Mouse (Mus musculus) stomach, embryonic 14.5 days (tissue): ENCODE results near the gene Doc2g. TPM values are rescaled to one million over a fixed set of nuclear protein-coding genes. Genes with fewer than 3 reads are reported as not detected.
A peak's percentile ranks its signal among the peaks of the same experiment; 100 is the strongest.
"Not testable (repeated sequence)": the region's sequence is repeated elsewhere in the genome, so short reads cannot be mapped to it uniquely, and the experiment has no call there.

Experiments used
- ATAC-seq: fragments of 200-750 bp; cut with Nextera tagmentation; 2 replicates; pipeline ENCODE4 v1.8.0; 2017; ENCODE audit warnings: low read depth, moderate TSS enrichment; ENCODE audit not compliant: insufficient number of reproducible peaks, insufficient read depth, low FRiP score
- H3K27ac ChIP-seq: fragments of 300-500 bp; sonication (generic); 2 replicates; pipeline ENCODE4 v1.5.1; 2014; ENCODE audit warnings: mild to moderate bottlenecking, low read length, moderate library complexity, mixed read lengths
- H3K27me3 ChIP-seq: fragments of 300-500 bp; sonication (generic); 2 replicates; pipeline ENCODE4 v1.6.1; 2014; ENCODE audit warnings: low read length, control low read depth, mixed read lengths; ENCODE audit not compliant: control insufficient read depth, insufficient read depth
- H3K36me3 ChIP-seq: fragments of 300-500 bp; sonication (generic); 2 replicates; pipeline ENCODE4 v1.6.1; 2014; ENCODE audit warnings: mild to moderate bottlenecking, control low read depth, low read length, moderate library complexity, mixed read lengths; ENCODE audit not compliant: control insufficient read depth, insufficient read depth
- H3K4me1 ChIP-seq: fragments of 300-500 bp; sonication (generic); 2 replicates; pipeline ENCODE4 v1.6.1; 2014; ENCODE audit warnings: low read length, control low read depth, mixed read lengths; ENCODE audit not compliant: control insufficient read depth, insufficient read depth
- H3K4me2 ChIP-seq: fragments of 300-500 bp; sonication (generic); replicated peaks from 2 replicates; pipeline ENCODE4 v1.6.1; 2014; ENCODE audit warnings: low read depth, low read length, control low read depth
- H3K4me3 ChIP-seq: fragments of 300-500 bp; sonication (generic); 2 replicates; pipeline ENCODE4 v1.5.1; 2014; ENCODE audit warnings: low read depth, low read length, control low read depth
- H3K9ac ChIP-seq: fragments of 300-500 bp; sonication (generic); replicated peaks from 2 replicates; pipeline ENCODE4 v1.6.1; 2014; ENCODE audit warnings: low read depth, mild to moderate bottlenecking, control low read depth, low read length, moderate library complexity, mixed read lengths
- H3K9me3 ChIP-seq: fragments of 300-500 bp; sonication (generic); 2 replicates; pipeline ENCODE4 v1.6.1; 2016; ENCODE audit warnings: low read depth, low read length, control low read depth; ENCODE audit not compliant: control insufficient read depth
- WGBS: fragments of 180-500 bp; shearing (Covaris S2); extraction: QIAGEN DNeasy Blood & Tissue Kit; methylation state at CpG from one replicate; pipeline ENCODE4 v1.1.7; 2014; 5-methylcytosine and 5-hydroxymethylcytosine counted together
- polyA plus RNA-seq: library from polyadenylated mRNA; unstranded; fragments of >200 nt; fragmentation: Nextera tagmentation; extraction: Ambion mirVana; gene quantifications from 2 replicates; pipeline ENCODE4 v1.2.1, GENCODE M21; 2014

Doc2g gene
- polyA plus RNA-seq, 1 experiment from 2014 or later = 4.5 TPM

GRCm38 (mm10) chr19:4044109-4044508 lies 41.0 kb downstream of the Doc2g start:
- H3K27me3 ChIP-seq, H3K4me2 ChIP-seq, H3K27ac ChIP-seq, ATAC-seq, H3K9me3 ChIP-seq, H3K4me3 ChIP-seq, H3K9ac ChIP-seq, H3K36me3 ChIP-seq, H3K4me1 ChIP-seq: not testable (repeated sequence)
- 90% methylated on average over 5 of the region's 5 CpGs for WGBS

DNA sequence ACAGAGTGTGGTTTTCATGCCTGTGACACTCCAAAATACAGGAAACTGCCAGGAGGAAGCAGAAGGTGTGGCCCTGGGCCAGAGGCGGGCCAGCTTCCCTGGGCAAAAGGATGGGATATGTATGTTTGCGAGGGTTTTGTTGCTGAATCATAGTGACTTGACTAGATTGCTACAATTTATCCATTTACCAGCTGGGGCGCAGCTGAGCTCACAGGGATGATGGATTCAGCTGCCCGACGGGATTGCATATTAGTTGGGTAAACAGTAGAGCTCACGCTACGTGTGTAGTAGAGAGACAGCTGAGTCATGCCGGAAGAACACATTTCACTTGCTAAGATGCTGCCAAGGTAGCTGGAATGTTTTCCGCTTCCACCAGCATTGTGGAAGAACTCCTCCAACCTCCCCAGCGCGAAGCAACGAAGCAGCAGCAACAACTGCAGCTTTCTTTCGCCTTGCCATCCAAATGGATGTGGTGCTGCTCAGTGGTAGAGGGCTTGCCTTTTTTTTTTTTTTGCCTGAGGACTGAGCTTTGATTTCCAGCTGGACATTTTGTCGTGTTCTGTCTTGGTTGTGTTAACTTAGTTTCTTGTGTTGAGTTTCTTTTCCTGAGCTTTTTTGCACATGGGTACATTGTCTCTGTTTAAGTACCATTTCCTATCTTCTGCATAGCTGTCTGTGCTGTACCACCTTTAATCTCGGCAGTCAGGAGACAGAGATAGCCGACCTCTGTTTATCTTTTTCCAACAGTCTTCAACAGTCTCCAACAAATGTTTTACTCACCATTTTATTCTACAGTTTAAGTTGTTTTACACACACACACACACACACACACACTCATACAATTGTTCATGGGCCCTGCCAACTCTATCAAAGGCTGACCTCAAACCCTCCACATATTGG lies 43.1 kb downstream of the Doc2g start, which contains the start of gene Gstp2:
TSS of gene Gstp2 (minus strand) at position 58 of the 900 bp plus-strand sequence.
- Histone ChIP-seq H3K4me2 (peak within 1 kb of the TSS; percentile 25), H3K27ac (peak within 1 kb of the TSS; percentile 88), H3K36me3 (no peaks in the 10 kb centered on the region), H3K9ac (no peak within 1 kb of the TSS), H3K9me3 (no peaks in the 10 kb centered on the region), H3K4me3 (no peak within 1 kb of the TSS), H3K27me3 (no peaks in the 10 kb centered on the region), H3K4me1 (peaks cover 8% of the 10 kb centered on the region; the same call in 1 of the 2 replicates)
- ATAC-seq = peak; percentile 77
- 31% methylated on average over 16 of the region's 16 CpGs for WGBS

GRCm38 (mm10) chr19:4046866-4047254 lies 43.7 kb downstream of the Doc2g start:
- Histone ChIP-seq H3K27ac (peak overlapping the region; percentile 88), H3K36me3 (no peaks in the 10 kb centered on the region), H3K4me2 (no peak overlapping the region), H3K27me3 (no peaks in the 10 kb centered on the region), H3K4me1 (peaks cover 8% of the 10 kb centered on the region; the same call in 1 of the 2 replicates), H3K9ac (no peak overlapping the region), H3K4me3 (no peak overlapping the region), H3K9me3 (no peaks in the 10 kb centered on the region)
- peak; percentile 53 for ATAC-seq
- 65% methylated on average over 8 of the region's 8 CpGs for WGBS

- Histone ChIP-seq H3K4me1 (peaks cover 8% of the 10 kb centered on the region; the same call in 1 of the 2 replicates), H3K36me3 (no peaks in the 10 kb centered on the region), H3K4me2 (no peak overlapping the region), H3K27ac (no peak overlapping the region; the same call in 1 of the 2 replicates), H3K27me3 (no peaks in the 10 kb centered on the region), H3K9me3 (no peaks in the 10 kb centered on the region), H3K9ac (no peak overlapping the region), H3K4me3 (no peak overlapping the region)
- no peak for ATAC-seq
- WGBS = 20% methylated on average over 4 of the region's 4 CpGs
These were observed 44.7 kb downstream of the Doc2g start for GRCm38 (mm10) chr19:4047859-4048258.

- not testable (repeated sequence) for H3K27ac ChIP-seq, H3K9me3 ChIP-seq, H3K4me1 ChIP-seq, H3K4me2 ChIP-seq, H3K27me3 ChIP-seq, ATAC-seq, H3K4me3 ChIP-seq, H3K36me3 ChIP-seq, H3K9ac ChIP-seq
- 80% methylated on average over 5 of the region's 5 CpGs for WGBS
These were observed 46.0 kb downstream of the Doc2g start for GRCm38 (mm10) chr19:4049069-4049468.

- Histone ChIP-seq H3K4me1 (peaks cover 5% of the 10 kb centered on the region; the same call in 1 of the 2 replicates), H3K9me3 (no peaks in the 10 kb centered on the region), H3K36me3 (no peaks in the 10 kb centered on the region), H3K4me3 (no peak overlapping the region), H3K9ac (no peak overlapping the region), H3K27ac (no peak overlapping the region), H3K27me3 (no peaks in the 10 kb centered on the region), H3K4me2 (no peak overlapping the region)
- 92% methylated on average over 5 of the region's 5 CpGs for WGBS
- ATAC-seq = no peak
These were observed 47.9 kb downstream of the Doc2g start for GRCm38 (mm10) chr19:4051016-4051415.

GRCm38 (mm10) chr19:4051741-4052515 lies 48.8 kb downstream of the Doc2g start:
- no peak overlapping the region for H3K4me2 ChIP-seq
- H3K9ac ChIP-seq = no peak overlapping the region
- H3K4me1 ChIP-seq = no peaks in the 10 kb centered on the region
- no peak for ATAC-seq
- H3K36me3 ChIP-seq = no peaks in the 10 kb centered on the region
- 50% methylated on average over 10 of the region's 10 CpGs for WGBS
- no peak overlapping the region for H3K27ac ChIP-seq
- H3K4me3 ChIP-seq = no peak overlapping the region
- H3K27me3 ChIP-seq = no peaks in the 10 kb centered on the region
- H3K9me3 ChIP-seq = no peaks in the 10 kb centered on the region

GRCm38 (mm10) chr19:4052516-4053030 lies 49.5 kb downstream of the Doc2g start:
- WGBS = 85% methylated on average over 5 of the region's 5 CpGs
- no peaks in the 10 kb centered on the region for H3K9me3 ChIP-seq
- no peaks in the 10 kb centered on the region for H3K36me3 ChIP-seq
- no peak overlapping the region for H3K27ac ChIP-seq
- H3K27me3 ChIP-seq = no peaks in the 10 kb centered on the region
- no peaks in the 10 kb centered on the region for H3K4me1 ChIP-seq
- no peak overlapping the region for H3K4me2 ChIP-seq
- no peak for ATAC-seq
- H3K9ac ChIP-seq = no peak overlapping the region
- H3K4me3 ChIP-seq = no peak overlapping the region
